Mouse (Mus musculus) myocyte (in vitro differentiated cells): ENCODE measurements around the gene Gm11032. TPM values are rescaled to one million over a fixed set of nuclear protein-coding genes. Genes with fewer than 3 reads are reported as not detected.

ENCODE experiments used
- H3K27me3 ChIP-seq: one replicate; pipeline ENCODE4 v1.6.1; 2011; ENCODE audit not compliant: control insufficient read depth, insufficient read depth, insufficient read length
- H3K36me3 ChIP-seq: one replicate; pipeline ENCODE4 v1.6.1; 2011; ENCODE audit not compliant: control insufficient read depth, insufficient read depth
- H3K4me2 ChIP-seq: one replicate; pipeline ENCODE4 v1.6.1; 2011; ENCODE audit warnings: low read depth, control low read depth
- H3K4me3 ChIP-seq: one replicate; pipeline ENCODE4 v1.5.1; 2011; ENCODE audit warnings: mild to moderate bottlenecking, control low read depth, moderate library complexity
- H3K79me2 ChIP-seq: one replicate; pipeline ENCODE4 v1.6.1; 2011; ENCODE audit not compliant: control insufficient read depth, insufficient read depth
- H3ac ChIP-seq: one replicate; pipeline ENCODE4 v1.6.1; 2011; ENCODE audit not compliant: control insufficient read depth, insufficient read length
- CEBPB ChIP-seq: IDR thresholded peaks from 2 replicates; pipeline ENCODE4 v1.6.1; 2011; ENCODE audit warnings: mild to moderate bottlenecking, moderate library complexity; ENCODE audit not compliant: poor library complexity, insufficient read depth, severe bottlenecking
- E2F4 ChIP-seq: IDR thresholded peaks from one replicate; pipeline ENCODE4 v1.6.1; 2011; ENCODE audit warnings: mild to moderate bottlenecking, control low read depth, moderate library complexity; ENCODE audit not compliant: insufficient read depth
- MAX ChIP-seq: IDR thresholded peaks from one replicate; pipeline ENCODE4 v1.6.1; 2011; ENCODE audit warnings: low read depth, mild to moderate bottlenecking, control low read depth
- MYOD1 ChIP-seq, 3 experiments: IDR thresholded peaks; one replicate each; pipeline ENCODE4 v1.6.1; 2011; ENCODE audit warnings: control low read depth in 2 of 3, low read depth in 2 of 3, mild to moderate bottlenecking in 2 of 3, moderate library complexity in 1 of 3; ENCODE audit not compliant: insufficient read length in 2 of 3, control insufficient read depth in 1 of 3
- MYOG ChIP-seq, 3 experiments: IDR thresholded peaks; one replicate each; pipeline ENCODE4 v1.6.1; 2011; ENCODE audit warnings: control low read depth in 2 of 3, low read depth in 2 of 3, mild to moderate bottlenecking in 2 of 3; ENCODE audit not compliant: insufficient read length in 2 of 3, control insufficient read depth in 1 of 3, insufficient read depth in 1 of 3
- POLR2A ChIP-seq: IDR thresholded peaks from one replicate; pipeline ENCODE4 v1.6.1; 2011; ENCODE audit warnings: low read depth, mild to moderate bottlenecking, control low read depth, moderate library complexity; ENCODE audit not compliant: insufficient read length
- POLR2AphosphoS2 ChIP-seq: IDR thresholded peaks from one replicate; pipeline ENCODE4 v1.6.1; 2011; ENCODE audit warnings: low read depth, control low read depth; ENCODE audit not compliant: insufficient read length
- REST ChIP-seq: IDR thresholded peaks from one replicate; pipeline ENCODE4 v1.6.1; 2011; ENCODE audit warnings: mild to moderate bottlenecking, control low read depth, moderate library complexity; ENCODE audit not compliant: insufficient read depth, insufficient read length
- SRF ChIP-seq: IDR thresholded peaks from one replicate; pipeline ENCODE4 v1.6.1; 2011; ENCODE audit warnings: low read depth; ENCODE audit not compliant: control insufficient read depth, insufficient read length
- TCF12 ChIP-seq: IDR thresholded peaks from one replicate; pipeline ENCODE4 v1.6.1; 2011; ENCODE audit warnings: mild to moderate bottlenecking, control low read depth; ENCODE audit not compliant: poor library complexity, insufficient read depth, severe bottlenecking
- TCF3 ChIP-seq: IDR thresholded peaks from one replicate; pipeline ENCODE4 v1.6.1; 2011; ENCODE audit warnings: low read depth, control low read depth; ENCODE audit not compliant: insufficient read length
- USF1 ChIP-seq: IDR thresholded peaks from one replicate; pipeline ENCODE4 v1.6.1; 2011; ENCODE audit warnings: low read depth, mild to moderate bottlenecking, control low read depth, moderate library complexity
- polyA plus RNA-seq: library from polyadenylated mRNA; unstranded; fragments of >200 nt; fragmentation: generic; extraction: Trizol; gene quantifications from one replicate; pipeline ENCODE4 v1.2.1, GENCODE M21; 2012; ENCODE audit warnings: missing spikeins

Gm11032 gene
- polyA plus RNA-seq, 1 experiment: not detected

DNA sequence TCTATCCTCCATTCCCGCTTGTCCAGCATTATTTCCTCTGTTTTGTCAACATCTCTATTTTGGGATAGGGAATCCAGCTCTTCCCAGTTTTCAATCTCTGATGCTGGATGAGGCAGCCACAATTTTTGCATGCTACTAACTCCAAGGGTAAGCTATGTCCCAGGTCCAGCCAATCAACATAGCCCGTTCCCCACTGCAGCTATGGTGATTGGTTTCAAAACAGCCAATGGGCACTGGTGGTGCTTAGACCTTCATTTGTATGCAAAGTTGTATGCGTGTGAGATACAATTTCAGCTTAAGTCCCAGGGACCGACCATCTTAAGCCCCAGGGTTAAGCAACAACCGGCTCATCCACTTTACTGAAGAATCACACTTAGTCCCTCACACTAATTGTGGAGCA lies 3.1 kb downstream of the Gm11032 start:
- Histone ChIP-seq H3K4me2 (no peak overlapping the region), H3K4me3 (no peak overlapping the region), H3ac (no peak overlapping the region), H3K36me3 (no peaks in the 10 kb centered on the region), H3K79me2 (no peaks in the 10 kb centered on the region), H3K27me3 (no peaks in the 10 kb centered on the region)
- TF ChIP-seq E2F4 (no peak), TCF3 (no peak), MYOD1 (IDR thresholded peaks at IDR 0.05; ENCODE audit: control insufficient read depth in 1 of 3, insufficient read length in 2 of 3, low read depth in 2 of 3) (no peak), MYOG (IDR thresholded peaks at IDR 0.05; ENCODE audit: control insufficient read depth in 1 of 3, insufficient read depth in 1 of 3, insufficient read length in 2 of 3, low read depth in 2 of 3) (no peak), MAX (no peak), CEBPB (no peak), POLR2AphosphoS2 (no peak), SRF (no peak), TCF12 (no peak), REST (no peak)

DNA sequence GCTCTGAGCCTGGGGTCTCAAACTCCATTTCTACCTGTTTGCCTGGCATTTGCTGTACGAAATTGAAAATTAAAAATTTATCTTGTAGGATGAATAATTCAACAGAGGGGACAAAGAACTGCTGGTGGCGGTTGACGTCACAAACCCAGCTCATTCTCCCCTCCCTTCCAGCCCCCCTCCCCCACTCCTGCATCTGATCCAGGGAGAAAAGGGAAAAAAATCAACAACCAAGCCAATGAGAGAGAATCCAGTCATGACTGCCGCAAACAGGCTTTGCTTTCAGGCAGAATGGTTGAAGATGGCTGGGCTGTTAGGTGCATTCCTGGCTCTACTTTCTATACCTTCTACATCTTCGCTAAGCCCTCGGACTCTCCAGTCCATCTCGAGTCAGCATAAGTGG lies 6.1 kb downstream of the Gm11032 start:
- no peaks in the 10 kb centered on the region for H3K27me3 ChIP-seq
- no peak overlapping the region for H3K4me3 ChIP-seq
- H3K79me2 ChIP-seq: no peaks in the 10 kb centered on the region
- no peak overlapping the region for H3K4me2 ChIP-seq
- TF ChIP-seq USF1 (no peak), REST (no peak), MYOG (IDR thresholded peaks at IDR 0.05; ENCODE audit: control insufficient read depth in 1 of 3, insufficient read depth in 1 of 3, insufficient read length in 2 of 3, low read depth in 2 of 3) (no peak), POLR2AphosphoS2 (no peak), MAX (no peak), TCF3 (no peak), MYOD1 (IDR thresholded peaks at IDR 0.05; ENCODE audit: control insufficient read depth in 1 of 3, insufficient read length in 2 of 3, low read depth in 2 of 3) (no peak), E2F4 (no peak), SRF (no peak), POLR2A (no peak), CEBPB (no peak), TCF12 (no peak)
- no peak overlapping the region for H3ac ChIP-seq
- H3K36me3 ChIP-seq: no peaks in the 10 kb centered on the region

DNA sequence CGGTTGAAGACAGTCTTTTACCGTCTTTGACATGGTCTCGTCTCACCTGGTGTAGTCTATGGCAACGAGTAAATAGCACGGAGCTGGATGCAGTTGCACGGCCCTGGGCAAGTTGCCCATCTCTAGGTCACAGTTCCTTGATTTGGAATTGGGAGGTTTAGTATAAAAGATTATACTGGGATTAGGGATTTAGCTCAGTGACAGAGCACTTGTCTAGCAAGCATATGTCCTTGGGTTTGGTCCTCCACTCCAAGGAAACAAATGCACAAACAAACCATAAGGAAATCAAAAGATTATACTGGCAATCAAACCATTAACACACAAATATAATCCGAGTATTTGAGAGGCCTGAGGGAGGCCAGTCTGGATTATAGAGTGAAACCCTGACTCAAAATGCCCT lies 7.8 kb downstream of the Gm11032 start:
- Histone ChIP-seq H3K4me3 (no peak overlapping the region), H3K79me2 (no peaks in the 10 kb centered on the region), H3K4me2 (no peak overlapping the region), H3ac (no peak overlapping the region), H3K27me3 (no peaks in the 10 kb centered on the region), H3K36me3 (no peaks in the 10 kb centered on the region)
- TF ChIP-seq USF1 (no peak), MYOD1 (IDR thresholded peaks at IDR 0.05; ENCODE audit: control insufficient read depth in 1 of 3, insufficient read length in 2 of 3, low read depth in 2 of 3) (no peak), TCF12 (no peak), MYOG (IDR thresholded peaks at IDR 0.05; ENCODE audit: control insufficient read depth in 1 of 3, insufficient read depth in 1 of 3, insufficient read length in 2 of 3, low read depth in 2 of 3) (no peak), MAX (no peak), SRF (no peak), POLR2AphosphoS2 (no peak), CEBPB (no peak)

DNA sequence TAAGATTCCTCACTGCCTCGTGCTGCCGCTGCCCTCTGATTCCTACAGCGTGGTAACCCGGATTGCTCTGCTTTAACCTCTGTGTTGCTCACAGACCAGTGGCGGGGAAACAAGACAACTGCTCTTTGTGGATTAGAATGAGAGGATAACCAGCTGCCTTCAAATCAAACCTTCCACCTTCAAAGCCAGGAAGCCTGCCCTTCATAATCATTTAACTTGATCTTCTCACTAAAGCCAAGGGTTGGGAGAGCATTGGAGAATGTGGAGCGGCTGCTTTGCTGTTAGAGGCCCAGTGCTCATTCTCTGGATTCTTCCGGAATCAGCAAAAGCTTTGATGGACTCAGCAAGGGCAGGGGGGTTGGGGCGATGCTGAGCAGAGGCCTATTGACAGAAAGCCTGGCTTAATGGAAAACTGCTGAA lies 10.0 kb downstream of the Gm11032 start:
- no peak overlapping the region for H3K4me2 ChIP-seq
- H3K36me3 ChIP-seq: no peaks in the 10 kb centered on the region
- H3K79me2 ChIP-seq: no peaks in the 10 kb centered on the region
- TF ChIP-seq TCF12: no peak
- TF ChIP-seq TCF3: no peak
- TF ChIP-seq POLR2AphosphoS2: no peak
- no peak for TF ChIP-seq CEBPB
- no peak for TF ChIP-seq MYOD1 (IDR thresholded peaks at IDR 0.05; ENCODE audit: control insufficient read depth in 1 of 3, insufficient read length in 2 of 3, low read depth in 2 of 3)
- no peak for TF ChIP-seq REST
- TF ChIP-seq USF1: no peak
- TF ChIP-seq MYOG (IDR thresholded peaks at IDR 0.05; ENCODE audit: control insufficient read depth in 1 of 3, insufficient read depth in 1 of 3, insufficient read length in 2 of 3, low read depth in 2 of 3): no peak
- no peak for TF ChIP-seq SRF
- no peak for TF ChIP-seq E2F4
- no peak for TF ChIP-seq POLR2A
- TF ChIP-seq MAX: no peak
- H3K4me3 ChIP-seq: no peak overlapping the region
- H3ac ChIP-seq: no peak overlapping the region
- H3K27me3 ChIP-seq: no peaks in the 10 kb centered on the region

DNA sequence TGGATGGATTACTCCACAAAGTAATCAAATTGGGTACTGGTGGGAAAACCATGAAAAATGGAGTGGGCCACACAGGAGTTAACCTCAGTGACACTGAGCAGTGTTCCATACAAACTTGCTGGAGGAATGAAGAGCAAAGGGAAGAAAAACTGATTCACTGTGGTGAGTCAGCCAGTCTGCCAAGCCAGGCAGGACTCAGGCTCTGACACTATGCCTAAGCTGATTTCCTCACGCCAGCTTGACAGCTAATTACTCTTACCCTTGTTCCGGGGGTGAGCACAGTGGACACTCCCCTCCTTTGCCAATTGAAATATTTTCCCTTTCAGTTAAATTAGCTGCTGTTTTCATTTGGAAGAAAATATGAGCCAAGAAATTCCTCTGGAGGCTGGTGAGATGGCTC lies 13.6 kb downstream of the Gm11032 start:
- Histone ChIP-seq H3ac (no peak overlapping the region), H3K79me2 (peaks cover 8% of the 10 kb centered on the region)
- TF ChIP-seq MAX: no peak
- TF ChIP-seq SRF: no peak
- TF ChIP-seq E2F4: no peak
- TF ChIP-seq REST: no peak
- no peak for TF ChIP-seq POLR2AphosphoS2

More for the DNA sequence above, 13.6 kb downstream of the Gm11032 start:
- H3K27me3 ChIP-seq: no peaks in the 10 kb centered on the region
- H3K4me2 ChIP-seq: no peak overlapping the region
- H3K4me3 ChIP-seq: no peak overlapping the region
- H3K36me3 ChIP-seq: no peaks in the 10 kb centered on the region
